Mouse (Mus musculus): ENCODE results near the gene Maml1. TPM values are rescaled to one million over a fixed set of nuclear protein-coding genes. Genes with fewer than 3 reads are reported as not detected.

The Maml1 gene
- polyA plus RNA-seq, 1 experiment, result 10.9 TPM

DNA sequence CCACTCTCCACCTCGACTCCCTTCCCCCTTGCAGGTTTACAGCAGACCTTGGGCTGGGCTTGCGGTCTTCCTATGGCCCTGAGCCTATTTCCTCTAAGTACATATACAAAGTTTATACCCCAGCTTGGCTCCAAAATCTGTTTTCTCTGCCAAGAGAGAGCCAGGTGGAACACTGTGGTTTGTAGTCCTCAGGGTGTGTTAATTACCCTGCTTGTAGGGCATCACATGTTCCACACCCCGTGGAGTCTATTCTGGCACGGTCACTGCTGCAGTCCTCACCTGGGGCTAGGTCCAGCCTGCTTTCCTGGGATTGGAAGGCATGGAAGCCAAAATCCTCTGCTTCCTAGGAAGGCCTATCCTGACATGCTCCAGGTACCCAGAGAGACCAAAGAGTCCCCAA, 64.4 kb downstream of the Maml1 start:
- no peak for TF ChIP-seq CTCF (conservative IDR thresholded peaks at IDR 0.05; ENCODE audit: insufficient read depth, insufficient read length, low read depth, low read length)

DNA sequence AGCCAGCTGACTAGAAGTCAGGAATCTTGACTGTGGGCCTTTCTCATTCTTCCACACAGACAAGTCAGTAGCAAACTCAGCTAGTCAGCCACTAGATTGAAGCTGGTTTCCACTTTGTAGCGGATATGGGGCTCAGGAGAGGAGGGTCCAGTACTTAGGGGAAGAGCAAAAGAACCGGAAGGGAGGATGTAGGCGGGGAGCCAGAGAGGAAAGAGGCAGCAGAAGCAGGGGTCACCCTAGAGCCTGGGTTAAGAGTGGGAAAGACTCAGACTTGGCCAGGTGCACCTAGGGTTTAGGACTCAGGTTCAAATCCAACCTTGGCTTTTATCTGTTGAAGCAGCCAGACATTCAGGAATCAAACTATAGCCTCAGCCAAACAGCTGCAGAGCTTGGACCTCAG, 64.9 kb downstream of the Maml1 start:
- no peak for TF ChIP-seq POLR2A (IDR thresholded peaks at IDR 0.05; ENCODE audit: low read depth, low read length)
- TF ChIP-seq CTCF (conservative IDR thresholded peaks at IDR 0.05; ENCODE audit: insufficient read depth, insufficient read length, low read depth, low read length), result no peak
- peak; percentile 48 for DNase-seq
- Histone ChIP-seq H3K4me1 (ENCODE audit: control insufficient read depth, insufficient read depth, low read length) (peaks cover 31% of the 10 kb centered on the region), H3K27me3 (replicated peaks; ENCODE audit: control insufficient read depth, insufficient read depth, low read length) (no peaks in the 10 kb centered on the region), H3K4me3 (ENCODE audit: insufficient read depth, low read depth, low read length) (peak overlapping the region; percentile 89; the same call in 1 of the 2 replicates), H3K27ac (ENCODE audit: insufficient read depth, low read depth, low read length) (peak overlapping the region; percentile 80), H3K36me3 (ENCODE audit: control insufficient read depth, insufficient read depth, low read length) (no peaks in the 10 kb centered on the region; the same call in 1 of the 2 replicates)
- WGBS, result 45% methylated on average over 3 of the region's 3 CpGs

More for the DNA sequence above, 64.4 kb downstream of the Maml1 start:
- peak; percentile 65 for DNase-seq
- WGBS, result 42% methylated on average over 4 of the region's 4 CpGs
- H3K4me3 ChIP-seq (ENCODE audit: insufficient read depth, low read depth, low read length), result no peak overlapping the region
- no peaks in the 10 kb centered on the region; the same call in 1 of the 2 replicates for H3K36me3 ChIP-seq (ENCODE audit: control insufficient read depth, insufficient read depth, low read length)
- H3K27me3 ChIP-seq (replicated peaks; ENCODE audit: control insufficient read depth, insufficient read depth, low read length), result no peaks in the 10 kb centered on the region
- peak overlapping the region; percentile 14; the same call in 1 of the 2 replicates for H3K27ac ChIP-seq (ENCODE audit: insufficient read depth, low read depth, low read length)
- H3K4me1 ChIP-seq (ENCODE audit: control insufficient read depth, insufficient read depth, low read length), result peaks cover 31% of the 10 kb centered on the region

DNA sequence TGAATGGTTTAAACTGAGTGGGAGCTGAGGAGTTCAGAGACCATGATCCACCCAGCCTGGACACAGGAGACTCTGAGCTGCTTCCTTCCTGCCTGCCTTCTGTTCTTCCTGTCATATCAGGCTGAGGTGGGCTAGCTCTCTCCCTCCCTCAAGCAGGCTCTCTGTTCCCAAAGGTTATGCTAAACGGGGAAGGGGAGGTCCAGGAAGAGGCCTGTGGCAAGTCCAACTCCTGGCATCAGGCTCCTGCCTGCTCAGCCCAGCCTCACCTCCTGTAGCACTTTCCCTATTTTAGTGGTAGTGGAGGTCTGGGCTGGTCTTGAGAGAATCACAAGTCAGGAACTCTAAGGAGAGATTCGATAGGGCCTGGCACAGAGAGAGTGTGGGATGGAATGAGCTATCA, 65.7 kb downstream of the Maml1 start:
- TF ChIP-seq POLR2A (IDR thresholded peaks at IDR 0.05; ENCODE audit: low read depth, low read length), result no peak
- TF ChIP-seq CTCF (conservative IDR thresholded peaks at IDR 0.05; ENCODE audit: insufficient read depth, insufficient read length, low read depth, low read length), result no peak
- 5% methylated on average over 2 of the region's 2 CpGs for WGBS
- no peaks in the 10 kb centered on the region; the same call in 1 of the 2 replicates for H3K36me3 ChIP-seq (ENCODE audit: control insufficient read depth, insufficient read depth, low read length)
- H3K4me3 ChIP-seq (ENCODE audit: insufficient read depth, low read depth, low read length), result peak overlapping the region; percentile 89
- peaks cover 31% of the 10 kb centered on the region for H3K4me1 ChIP-seq (ENCODE audit: control insufficient read depth, insufficient read depth, low read length)
- H3K27ac ChIP-seq (ENCODE audit: insufficient read depth, low read depth, low read length), result peak overlapping the region; percentile 80
- DNase-seq, result no peak
- H3K27me3 ChIP-seq (replicated peaks; ENCODE audit: control insufficient read depth, insufficient read depth, low read length), result no peaks in the 10 kb centered on the region

GRCm38 (mm10) chr11:50225611-50226378, 66.3 kb downstream of the Maml1 start:
- Histone ChIP-seq H3K27ac (ENCODE audit: insufficient read depth, low read depth, low read length) (peak overlapping the region; percentile 80), H3K27me3 (replicated peaks; ENCODE audit: control insufficient read depth, insufficient read depth, low read length) (no peaks in the 10 kb centered on the region), H3K36me3 (ENCODE audit: control insufficient read depth, insufficient read depth, low read length) (no peaks in the 10 kb centered on the region; the same call in 1 of the 2 replicates), H3K4me3 (ENCODE audit: insufficient read depth, low read depth, low read length) (peak overlapping the region; percentile 89), H3K4me1 (ENCODE audit: control insufficient read depth, insufficient read depth, low read length) (peaks cover 31% of the 10 kb centered on the region)
- DNase-seq, result peak; percentile 69
- WGBS, result 2% methylated on average over 34 of the region's 34 CpGs
- TF ChIP-seq CTCF (conservative IDR thresholded peaks at IDR 0.05; ENCODE audit: insufficient read depth, insufficient read length, low read depth, low read length) (no peak), POLR2A (IDR thresholded peaks at IDR 0.05; ENCODE audit: low read depth, low read length) (no peak)

GRCm38 (mm10) chr11:50224671-50225530, 67.2 kb downstream of the Maml1 start:
- peak; percentile 94 for DNase-seq
- 2% methylated on average over 66 of the region's 70 CpGs for WGBS
- Histone ChIP-seq H3K4me3 (ENCODE audit: insufficient read depth, low read depth, low read length) (peak overlapping the region; percentile 89), H3K4me1 (ENCODE audit: control insufficient read depth, insufficient read depth, low read length) (peaks cover 31% of the 10 kb centered on the region), H3K27ac (ENCODE audit: insufficient read depth, low read depth, low read length) (peak overlapping the region; percentile 80), H3K27me3 (replicated peaks; ENCODE audit: control insufficient read depth, insufficient read depth, low read length) (no peaks in the 10 kb centered on the region), H3K36me3 (ENCODE audit: control insufficient read depth, insufficient read depth, low read length) (no peaks in the 10 kb centered on the region)
- no peak for TF ChIP-seq POLR2A (IDR thresholded peaks at IDR 0.05; ENCODE audit: low read depth, low read length)
- TF ChIP-seq CTCF (conservative IDR thresholded peaks at IDR 0.05; ENCODE audit: insufficient read depth, insufficient read length, low read depth, low read length), result peak; percentile 37

DNA sequence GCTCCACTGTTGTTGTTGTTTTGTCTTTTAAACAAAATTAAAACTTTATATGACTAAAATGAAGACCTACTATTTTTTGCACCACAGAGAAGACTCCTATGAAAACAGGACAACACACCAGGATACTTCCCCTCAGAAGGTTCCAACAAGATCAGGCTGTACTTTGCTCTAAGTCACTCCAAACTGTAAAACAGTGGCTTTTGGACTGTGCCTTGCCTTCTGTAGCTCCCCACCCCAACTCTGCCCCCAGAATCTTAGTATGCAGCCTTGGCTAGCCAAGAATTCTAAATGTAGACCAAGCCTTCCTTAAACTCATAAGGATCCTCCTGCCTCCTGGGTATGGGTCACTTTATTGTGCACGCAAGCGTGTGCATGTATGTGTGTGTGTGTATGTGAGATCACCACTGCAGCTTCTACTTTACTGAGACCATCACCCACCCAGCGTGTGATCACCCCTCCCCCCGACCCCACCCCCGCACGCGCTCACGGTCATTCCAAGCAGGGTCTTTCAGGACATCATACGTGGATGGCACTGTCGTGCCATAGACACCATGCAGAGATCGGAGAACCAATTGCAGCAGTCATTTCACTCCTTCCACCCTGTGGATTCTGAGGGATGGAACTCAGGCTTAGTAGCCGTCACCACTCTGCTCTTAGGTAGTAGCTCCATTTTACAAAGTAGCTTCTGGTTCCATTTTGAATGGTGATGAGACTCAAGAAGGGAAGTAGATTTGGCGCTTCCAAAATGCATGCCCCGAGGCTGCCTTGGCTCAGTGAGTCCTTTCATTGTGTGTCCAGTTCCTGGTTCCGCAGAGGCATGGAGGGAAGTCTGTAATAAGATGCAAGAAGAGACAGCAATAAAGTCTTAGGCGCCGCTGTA, 68.1 kb downstream of the Maml1 start:
- H3K36me3 ChIP-seq (ENCODE audit: control insufficient read depth, insufficient read depth, low read length), result no peaks in the 10 kb centered on the region
- TF ChIP-seq POLR2A (IDR thresholded peaks at IDR 0.05; ENCODE audit: low read depth, low read length) (no peak), CTCF (conservative IDR thresholded peaks at IDR 0.05; ENCODE audit: insufficient read depth, insufficient read length, low read depth, low read length) (no peak)
- peak overlapping the region; percentile 89 for H3K4me3 ChIP-seq (ENCODE audit: insufficient read depth, low read depth, low read length)
- peaks cover 28% of the 10 kb centered on the region for H3K4me1 ChIP-seq (ENCODE audit: control insufficient read depth, insufficient read depth, low read length)
- WGBS, result 6% methylated on average over 17 of the region's 17 CpGs
- peak; percentile 71 for DNase-seq
- H3K27ac ChIP-seq (ENCODE audit: insufficient read depth, low read depth, low read length), result peak overlapping the region; percentile 47
- H3K27me3 ChIP-seq (replicated peaks; ENCODE audit: control insufficient read depth, insufficient read depth, low read length), result no peaks in the 10 kb centered on the region
